18 mouse cellular contexts compared by ENCODE assay signal in genomic region chr16:49966251-49966588, GRCm38 (mm10).
DNase-seq lines count a peak whose midpoint lies in the region; ATAC-seq and TF ChIP-seq lines count a peak whose summit lies in the region.
"Had no signal": no experiment of that assay in that cellular context is flagged by ENCODE, and none has a peak within 500 bp of the region (broad histone marks: within the 10 kb centered on the region; RNA-seq: fewer than 3 reads in every experiment).

No protein-coding gene starts in this region.

- intact Hi-C loops in gastrocnemius, postnatal 14 days (cut with DNase I; ENCODE audit: low total_unique reads), result no loop called here

- 0 out of 2 replicates have a peak overlapping the region, but pooled peaks have one; percentile 19 for H3K27ac ChIP-seq in kidney, embryonic 16.5 days (ENCODE audit: low read length)
- H3K27ac ChIP-seq in bone marrow macrophage, adult 2 months (ENCODE audit: insufficient read depth, low read depth, low read length), result peak overlapping the region; percentile 81
- H3K27ac ChIP-seq in intestine, postnatal 0 days (ENCODE audit: low read depth, low read length), result no peak overlapping the region
- H3K27ac ChIP-seq: embryonic facial prominence, embryonic 15.5 days; forebrain, embryonic 10.5 days; hindbrain, embryonic 15.5 days; limb, embryonic 10.5 days; neural tube, embryonic 12.5 days had no signal

- 59% methylated on average over 2 of the region's 2 CpGs for WGBS in kidney, embryonic 16.5 days
- WGBS in intestine, postnatal 0 days, result 35% methylated on average over 2 of the region's 2 CpGs

- H3K4me1 ChIP-seq in kidney, embryonic 16.5 days (ENCODE audit: insufficient read depth, low read length), result peaks cover 30% of the 10 kb centered on the region
- H3K4me1 ChIP-seq in bone marrow macrophage, adult 2 months (ENCODE audit: control insufficient read depth, insufficient read depth, low read length), result peaks cover 68% of the 10 kb centered on the region
- peaks cover 16% of the 10 kb centered on the region; the same call in 1 of the 2 replicates for H3K4me1 ChIP-seq in intestine, postnatal 0 days (replicated peaks; ENCODE audit: control insufficient read depth, insufficient read depth, low read length)

- TF ChIP-seq POLR2A in bone marrow macrophage, adult 2 months (IDR thresholded peaks at IDR 0.05; ENCODE audit: borderline replicate concordance, low read depth, low read length), result no peak

- ATAC-seq in kidney, embryonic 16.5 days (ENCODE audit: low FRiP score, low TSS enrichment), result no peak
- ATAC-seq in intestine, postnatal 0 days, result peak; percentile 11; the same call in 1 of the 2 replicates

- H3K4me3 ChIP-seq in kidney, embryonic 16.5 days (ENCODE audit: low read length), result no peak overlapping the region
- no peak overlapping the region for H3K4me3 ChIP-seq in bone marrow macrophage, adult 2 months (ENCODE audit: insufficient read depth, low read length)
- no peak overlapping the region for H3K4me3 ChIP-seq in intestine, postnatal 0 days (ENCODE audit: low read depth, low read length)
- H3K4me3 ChIP-seq: embryonic facial prominence, embryonic 15.5 days; forebrain, embryonic 10.5 days; hindbrain, embryonic 15.5 days; limb, embryonic 10.5 days; neural tube, embryonic 12.5 days had no signal

- DNase-seq in kidney, postnatal 4 days, result no peak
- peak; percentile 8 for DNase-seq in splenic B cell, adult 2 months (ENCODE audit: low read depth, low spot score)
- no peak for DNase-seq in gastrocnemius, postnatal 14 days
- DNase-seq in natural killer cell, adult 2 months (ENCODE audit: low spot score in 2 of 2), result no peak
- no peak for DNase-seq in layer of hippocampus, postnatal 36 days
- DNase-seq: gastrocnemius, postnatal 25 days; lung, adult 2 months; right cerebral cortex, postnatal 25 days; thymus, adult 2 months had no signal

- no peak for TF ChIP-seq CTCF in bone marrow macrophage, adult 2 months (IDR thresholded peaks at IDR 0.05; ENCODE audit: low read depth, low read length)
- TF ChIP-seq CTCF in intestine, postnatal 0 days (IDR thresholded peaks at IDR 0.05; ENCODE audit: low read depth), result no peak

- no peaks in the 10 kb centered on the region for H3K27me3 ChIP-seq in kidney, embryonic 16.5 days (ENCODE audit: insufficient read depth, low read length)
- H3K27me3 ChIP-seq in intestine, postnatal 0 days (replicated peaks; ENCODE audit: control insufficient read depth, insufficient read depth, low read length), result no peaks in the 10 kb centered on the region
- H3K27me3 ChIP-seq in splenic B cell, adult 2 months (ENCODE audit: control insufficient read depth, insufficient read depth, low read length, poor library complexity, severe bottlenecking), result peaks cover 2% of the 10 kb centered on the region; the same call in 1 of the 2 replicates
- H3K27me3 ChIP-seq: embryonic facial prominence, embryonic 15.5 days; hindbrain, embryonic 15.5 days; neural tube, embryonic 12.5 days had no signal

- H3K9ac ChIP-seq in kidney, embryonic 16.5 days (replicated peaks; ENCODE audit: low read length), result no peak overlapping the region
- no peak overlapping the region for H3K9ac ChIP-seq in intestine, postnatal 0 days (ENCODE audit: low read depth, low read length)
- H3K9ac ChIP-seq: embryonic facial prominence, embryonic 15.5 days; hindbrain, embryonic 15.5 days; neural tube, embryonic 12.5 days had no signal

- no peaks in the 10 kb centered on the region for H3K9me3 ChIP-seq in kidney, embryonic 16.5 days (ENCODE audit: low read length)
- H3K9me3 ChIP-seq in intestine, postnatal 0 days (ENCODE audit: control insufficient read depth), result no peaks in the 10 kb centered on the region
- H3K9me3 ChIP-seq: embryonic facial prominence, embryonic 15.5 days; forebrain, embryonic 10.5 days; hindbrain, embryonic 15.5 days; limb, embryonic 10.5 days; neural tube, embryonic 12.5 days had no signal

- H3K4me2 ChIP-seq in kidney, embryonic 16.5 days (replicated peaks; ENCODE audit: low read depth, low read length), result no peak overlapping the region
- no peak overlapping the region for H3K4me2 ChIP-seq in intestine, postnatal 0 days (replicated peaks; ENCODE audit: low read depth)
- H3K4me2 ChIP-seq: embryonic facial prominence, embryonic 15.5 days; heart, embryonic 11.5 days; hindbrain, embryonic 15.5 days; neural tube, embryonic 12.5 days had no signal

- H3K36me3 ChIP-seq in kidney, embryonic 16.5 days (ENCODE audit: insufficient read depth, low read length), result no peaks in the 10 kb centered on the region
- H3K36me3 ChIP-seq in intestine, postnatal 0 days (ENCODE audit: control insufficient read depth, insufficient read depth), result no peaks in the 10 kb centered on the region
- no peaks in the 10 kb centered on the region for H3K36me3 ChIP-seq in splenic B cell, adult 2 months (ENCODE audit: control insufficient read depth, insufficient read depth, low read length, poor library complexity, severe bottlenecking)
- H3K36me3 ChIP-seq: embryonic facial prominence, embryonic 15.5 days; forebrain, embryonic 10.5 days; hindbrain, embryonic 15.5 days; limb, embryonic 10.5 days; neural tube, embryonic 12.5 days had no signal
